Mouse (Mus musculus) lung, postnatal 0 days (tissue): Measurements from ENCODE around the gene Lkaaear1.

Experiments
- CTCF ChIP-seq: IDR thresholded peaks from 2 replicates; pipeline ENCODE4 v1.5.1; 2016; ENCODE audit warnings: antibody characterized with exemption, mild to moderate bottlenecking
- EP300 ChIP-seq: IDR thresholded peaks from 2 replicates; pipeline ENCODE4 v1.6.1; 2016; ENCODE audit warnings: antibody characterized with exemption, mild to moderate bottlenecking, control low read depth

DNA sequence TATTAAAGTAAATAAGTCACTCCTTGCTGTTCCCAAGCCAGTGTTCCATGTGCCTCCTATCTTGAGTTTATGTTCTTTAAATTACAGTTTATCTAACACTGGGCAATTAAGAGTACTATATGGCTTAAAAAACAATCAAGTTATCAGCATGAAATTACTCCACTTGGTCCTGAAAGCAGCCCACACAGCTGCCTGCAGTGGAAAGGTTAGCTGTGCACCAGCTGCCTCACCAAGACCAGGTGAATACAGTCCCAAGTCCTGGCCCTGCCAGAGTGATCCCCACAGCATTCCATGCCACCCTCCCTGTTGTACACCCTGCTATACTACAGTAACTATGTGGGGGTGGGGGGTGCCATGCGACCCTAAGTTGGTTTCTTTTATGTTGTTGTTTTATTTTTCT, 44.7 kb downstream of the Lkaaear1 start:
- TF ChIP-seq CTCF (no peak), EP300 (no peak)
